Mouse (Mus musculus) erythroid progenitor cell, adult 5-6 weeks (primary cell): ENCODE results near the gene Gpr18. TPM values are rescaled to one million over a fixed set of nuclear protein-coding genes. Genes with fewer than 3 reads are reported as not detected.

Experiments
- ATAC-seq: replicated peaks from 2 replicates; pipeline ENCODE4 v1.8.0; 2016; ENCODE audit warnings: moderate number of reproducible peaks, mild to moderate bottlenecking, moderate TSS enrichment, inconsistent platforms; ENCODE audit not compliant: poor library complexity, low FRiP score, severe bottlenecking
- total RNA-seq, 2 experiments: library from RNA; stranded (forward) in 1 of 2; stranded (reverse) in 1 of 2; fragments of 150-400 nt in 1 of 2; fragments of 186-747, 209-891 nt in 1 of 2; gene quantifications; 2 replicates each; pipeline versions ENCODE4 v1.2.3 to v1.2.4; 2015 to 2017; ENCODE audit warnings: low replicate concordance in 2 of 2

The Gpr18 gene
- total RNA-seq, 2 experiments from 2014 or later: 2.9 TPM; not detected in 1

DNA sequence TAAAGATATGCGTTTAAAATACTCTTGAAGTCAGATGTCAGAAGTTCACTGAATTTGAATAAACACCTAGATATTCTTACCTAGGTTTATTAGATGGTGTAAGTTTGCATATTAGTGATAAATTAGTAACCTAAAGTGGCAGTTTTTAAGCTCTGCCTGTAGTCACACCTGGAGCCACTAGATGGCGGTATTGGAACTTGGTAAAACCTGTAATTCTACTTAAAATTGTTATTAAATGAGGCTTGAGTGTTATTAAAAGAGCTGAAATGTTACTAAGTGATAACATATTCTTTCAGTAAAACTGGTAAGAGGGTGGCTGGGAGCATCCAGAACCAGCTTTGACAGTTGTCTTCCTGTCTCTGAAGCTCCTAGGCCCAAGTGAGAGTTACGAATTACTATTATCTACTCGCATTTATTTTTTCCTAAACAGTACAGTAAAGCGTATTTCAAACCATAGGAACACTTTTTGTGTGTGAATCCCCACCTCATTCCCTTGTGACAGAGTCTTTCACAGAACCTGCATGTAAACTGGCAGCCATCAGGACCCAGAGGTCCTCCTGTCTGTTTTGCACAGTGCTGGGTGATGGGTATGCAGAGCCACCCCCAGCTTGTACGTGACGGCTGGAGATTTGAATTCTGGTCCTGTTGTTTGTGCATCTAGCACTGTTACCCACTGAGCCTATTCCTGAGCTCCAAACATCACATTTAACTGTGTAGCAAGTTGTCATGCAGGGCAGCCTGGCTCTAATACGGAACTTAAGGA, 13.0 kb upstream of the Gpr18 start:
- ATAC-seq: peak; percentile 53

DNA sequence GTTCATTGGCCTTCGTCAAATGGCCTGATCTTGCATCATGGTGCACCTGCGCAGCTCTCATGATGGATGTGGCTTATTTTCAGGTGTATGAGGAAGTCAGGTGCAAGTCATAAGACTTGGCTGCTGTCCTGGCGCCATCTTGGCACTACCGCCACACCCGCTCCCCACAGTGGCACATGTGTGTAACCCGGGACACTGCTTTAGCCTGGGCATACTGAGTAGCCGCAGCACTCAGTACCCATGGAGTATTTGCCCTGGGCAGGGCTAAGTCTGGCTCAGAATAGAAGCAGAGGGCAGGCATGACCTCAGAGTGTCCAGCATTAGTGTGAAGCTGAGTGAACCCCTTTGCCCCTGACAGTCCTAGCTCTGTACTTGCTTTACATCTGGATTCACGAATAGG, 11.9 kb upstream of the Gpr18 start:
- ATAC-seq: no peak

DNA sequence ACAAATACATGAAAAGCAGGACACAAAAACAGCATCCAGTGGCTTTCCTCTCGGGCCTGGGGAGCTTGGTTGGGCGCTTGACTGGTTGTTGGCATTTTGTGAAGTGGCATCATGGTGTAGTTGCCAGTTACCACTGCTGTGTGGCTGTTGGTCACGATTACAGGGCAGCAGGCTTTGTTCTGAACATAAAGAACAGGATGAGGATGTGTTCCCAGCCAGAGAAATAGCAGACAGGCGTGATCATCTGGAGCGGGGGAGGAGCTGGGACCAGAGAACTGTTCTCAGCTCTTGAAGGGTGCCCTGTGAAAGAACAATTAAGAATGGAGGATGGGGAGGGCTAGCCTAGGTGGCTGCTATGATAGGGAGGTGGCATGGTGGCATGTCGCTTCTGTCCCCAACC, 11.3 kb upstream of the Gpr18 start:
- ATAC-seq: no peak

DNA sequence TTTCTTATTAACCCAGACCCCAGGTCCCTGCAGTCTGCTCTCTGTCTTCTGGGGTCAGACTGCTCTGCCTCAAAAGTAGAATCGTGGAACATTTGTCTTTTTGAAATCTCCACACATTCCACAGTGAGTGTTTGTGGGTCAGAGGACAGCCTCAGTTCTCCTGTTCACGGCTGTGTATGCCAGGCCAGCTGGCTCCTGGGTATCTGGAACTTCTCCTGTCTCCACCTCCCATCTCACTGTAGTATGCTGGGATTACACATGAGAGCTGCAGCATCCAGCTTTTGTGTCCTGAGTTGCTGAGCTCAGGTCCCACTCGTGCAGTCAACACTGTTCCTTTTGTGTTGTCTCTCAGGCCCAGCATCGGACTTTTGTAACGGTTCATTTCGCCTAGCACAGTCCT, 9.3 kb upstream of the Gpr18 start:
- no peak for ATAC-seq

DNA sequence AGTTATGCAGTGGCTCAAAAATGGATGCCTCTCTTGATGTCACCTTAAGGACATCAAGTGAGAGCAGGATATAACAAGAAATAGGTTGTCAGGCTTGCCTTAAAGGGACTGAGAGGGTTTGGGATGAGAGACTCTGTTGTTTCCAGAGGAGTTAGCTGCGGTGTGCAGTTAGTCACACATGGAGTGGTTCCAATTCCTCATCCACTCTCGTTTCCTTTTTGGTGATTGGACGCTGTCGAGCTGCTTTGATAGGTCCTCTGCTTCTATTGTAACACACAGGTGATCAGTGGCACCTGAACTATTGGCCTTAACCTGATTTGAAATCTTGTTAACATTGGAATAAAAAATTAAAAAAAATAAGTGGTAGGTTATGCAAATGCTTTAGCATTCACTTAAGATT, 7.2 kb upstream of the Gpr18 start:
- no peak for ATAC-seq

DNA sequence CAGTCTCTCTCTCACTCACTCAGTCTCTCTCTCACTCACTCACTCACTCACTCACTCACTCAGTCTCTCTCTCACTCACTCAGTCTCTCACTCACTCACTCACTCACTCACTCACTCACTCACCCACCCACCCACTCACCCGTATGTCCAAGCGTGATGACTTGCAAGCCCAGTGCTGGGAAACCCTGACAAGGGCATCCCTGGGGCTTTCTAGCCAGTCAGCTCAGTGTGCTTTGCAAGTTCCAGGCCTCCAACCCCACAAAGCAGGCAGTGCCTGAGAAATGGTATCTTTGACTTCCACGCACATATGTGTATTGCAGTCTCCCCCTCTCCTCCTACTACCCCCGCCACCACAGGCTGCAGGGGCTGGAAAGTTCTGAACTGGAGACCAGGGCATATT, 6.4 kb upstream of the Gpr18 start:
- ATAC-seq: no peak

DNA sequence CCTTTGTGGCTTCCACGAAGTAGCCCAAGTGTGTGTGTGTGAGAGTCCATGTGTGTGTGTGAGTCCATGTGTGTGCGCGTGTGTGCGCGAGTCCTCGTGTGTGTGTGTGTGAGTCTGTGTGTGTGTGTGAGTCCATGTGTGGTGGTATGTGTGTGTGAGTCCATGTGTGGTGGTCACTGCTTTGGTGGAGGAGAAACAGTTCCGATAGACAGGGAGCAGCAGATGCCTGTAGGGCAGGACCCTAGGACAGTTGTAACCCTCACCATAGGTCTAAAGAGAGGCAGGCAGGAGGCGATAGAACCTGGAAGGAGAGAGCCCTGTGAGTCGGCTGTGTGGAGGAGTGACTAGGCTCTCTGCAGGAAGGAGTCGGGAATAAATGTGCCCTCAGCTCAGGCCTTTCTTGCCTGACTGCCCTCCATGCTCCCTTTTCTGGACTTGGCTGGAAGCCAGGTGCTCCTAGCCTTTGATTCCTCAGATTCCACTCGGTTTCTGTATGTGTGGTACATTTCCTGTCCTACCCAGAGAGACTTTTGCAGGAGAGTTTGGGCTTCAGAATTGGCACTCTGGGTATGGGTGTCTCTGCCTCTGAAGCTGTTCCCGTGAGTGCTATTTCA, 5.0 kb upstream of the Gpr18 start:
- ATAC-seq: no peak

DNA sequence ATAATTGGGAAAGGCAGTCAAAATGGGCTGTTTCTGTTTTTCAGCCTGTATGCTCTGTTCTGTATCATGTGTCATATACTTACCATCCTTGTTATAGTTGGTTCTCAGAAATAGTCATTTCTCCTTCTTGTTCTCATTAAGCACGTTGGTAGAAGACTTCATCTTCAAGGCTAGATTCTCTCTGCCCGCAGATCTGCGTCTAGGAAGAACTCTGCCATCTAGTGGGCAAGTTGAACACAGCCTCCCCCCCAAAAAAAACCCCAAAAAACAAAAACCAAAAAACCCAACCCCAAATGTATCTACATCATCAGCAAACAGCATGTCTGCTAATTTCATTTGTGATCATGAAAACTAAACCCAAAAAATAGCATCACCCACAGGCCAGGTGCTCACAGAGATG, 4.2 kb upstream of the Gpr18 start:
- ATAC-seq: no peak

DNA sequence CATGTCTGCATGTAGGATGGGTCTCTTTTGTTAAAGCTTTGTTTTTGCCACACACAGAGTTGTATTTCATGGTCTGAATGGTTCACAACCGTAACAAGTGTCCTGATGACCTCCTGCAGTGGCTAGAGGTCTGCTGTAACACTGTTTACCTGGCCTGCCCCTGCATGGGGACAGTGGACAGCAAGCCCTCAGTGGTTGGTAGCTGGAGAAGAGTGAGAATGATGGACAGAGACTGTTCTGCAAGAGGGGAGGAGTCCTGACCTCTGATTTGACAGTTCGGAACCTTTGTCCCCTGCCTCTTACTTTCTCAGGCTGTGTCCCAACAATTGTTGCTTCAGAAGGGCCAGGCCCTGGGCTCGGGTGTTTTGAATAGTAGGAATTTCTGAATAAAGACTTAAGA, 2.7 kb upstream of the Gpr18 start:
- ATAC-seq: no peak

DNA sequence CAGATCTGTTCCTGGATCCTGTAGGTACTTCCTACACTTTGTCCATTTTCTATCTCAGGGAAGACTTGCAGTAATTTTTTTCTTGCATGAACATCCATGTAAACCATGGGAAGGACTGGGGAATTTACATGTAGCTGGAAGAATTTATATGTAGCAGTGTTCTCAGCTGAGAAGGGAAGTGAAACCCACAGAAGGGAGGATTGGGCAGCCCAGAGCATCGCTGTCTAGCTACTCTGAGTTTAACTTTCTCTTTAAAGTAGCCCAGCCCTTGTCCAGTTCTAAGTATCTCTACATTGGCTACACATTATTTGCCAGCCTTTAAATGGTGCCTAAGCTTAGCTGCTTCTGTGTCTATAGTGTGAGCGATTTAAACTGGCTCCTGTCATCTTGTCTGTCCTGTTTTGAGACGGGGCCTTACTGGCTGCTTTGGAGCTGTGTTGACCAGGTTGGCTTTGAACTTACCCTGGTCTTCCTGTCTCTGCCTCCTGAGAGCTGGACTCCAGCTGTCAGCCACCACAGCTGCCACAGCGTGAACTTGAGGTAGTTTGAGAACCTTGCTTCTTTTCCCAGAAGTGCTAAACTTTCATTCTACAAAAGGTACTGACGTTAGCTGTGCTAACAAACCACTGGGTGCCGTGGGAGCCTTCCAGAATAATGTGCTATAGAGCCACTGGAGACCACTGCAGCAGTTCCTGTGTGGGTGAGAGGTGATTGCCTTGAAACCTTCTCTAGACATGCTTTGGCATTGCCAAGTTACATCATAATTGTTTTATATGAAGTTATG, 922 bp upstream of the Gpr18 start:
- ATAC-seq: no peak

DNA sequence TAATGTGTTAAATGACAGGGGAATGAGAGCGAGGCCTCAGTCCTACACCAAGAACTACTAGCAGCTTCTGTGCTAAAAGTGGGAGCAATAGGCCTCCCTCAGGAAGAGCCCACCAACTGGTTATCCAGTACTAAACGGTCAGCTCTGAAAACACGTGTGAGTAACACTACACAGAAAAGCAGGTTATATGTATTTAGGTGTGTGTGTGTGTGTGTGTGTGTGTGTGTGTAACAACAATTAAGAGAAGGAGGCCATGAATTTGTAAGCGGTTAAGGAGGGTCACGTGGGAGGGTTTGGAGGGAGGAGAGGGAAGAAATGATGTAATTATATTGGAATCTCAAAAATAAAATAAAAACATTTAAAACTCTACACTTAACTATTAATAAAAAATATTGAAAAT, 438 bp downstream of the Gpr18 start:
- ATAC-seq: no peak

DNA sequence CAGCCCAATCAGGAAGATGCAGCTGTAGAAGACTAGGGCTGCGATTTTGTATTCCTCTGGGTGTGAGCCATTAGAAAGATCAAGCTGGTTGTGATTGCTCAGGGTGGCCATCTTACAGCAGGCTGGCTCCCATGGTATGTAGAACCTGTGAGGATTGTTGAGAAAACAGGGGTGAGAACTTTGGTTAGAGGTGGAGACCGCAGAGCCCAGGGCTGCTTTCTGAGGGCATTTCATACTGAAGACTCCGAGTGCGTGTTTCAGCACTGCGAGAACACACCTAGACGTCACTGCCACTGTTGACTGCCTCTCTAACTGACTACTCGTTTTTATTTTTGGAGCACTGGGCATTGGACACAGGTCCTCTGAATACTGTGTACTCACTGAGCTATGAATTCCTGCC, 3.1 kb downstream of the Gpr18 start:
- no peak for ATAC-seq

DNA sequence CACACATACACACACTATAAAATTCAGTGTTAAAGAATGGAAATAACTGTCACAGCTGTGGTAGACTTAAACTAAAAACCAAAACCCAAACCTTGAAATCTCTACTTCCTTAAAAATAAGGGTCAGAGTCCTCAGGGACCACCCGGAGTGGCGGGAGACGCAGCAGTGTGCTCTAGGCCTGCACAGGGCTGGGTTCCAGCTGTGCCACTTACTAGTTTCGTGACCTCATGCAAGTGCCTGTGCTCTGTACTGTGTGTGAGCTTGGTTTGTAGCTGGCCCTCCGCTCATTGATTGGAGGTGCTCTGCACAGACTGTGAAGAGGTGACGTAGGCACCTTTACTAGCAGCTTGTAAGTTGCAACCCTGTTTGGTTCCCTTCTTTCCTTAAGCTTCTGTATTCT, 5.7 kb downstream of the Gpr18 start:
- ATAC-seq: no peak

DNA sequence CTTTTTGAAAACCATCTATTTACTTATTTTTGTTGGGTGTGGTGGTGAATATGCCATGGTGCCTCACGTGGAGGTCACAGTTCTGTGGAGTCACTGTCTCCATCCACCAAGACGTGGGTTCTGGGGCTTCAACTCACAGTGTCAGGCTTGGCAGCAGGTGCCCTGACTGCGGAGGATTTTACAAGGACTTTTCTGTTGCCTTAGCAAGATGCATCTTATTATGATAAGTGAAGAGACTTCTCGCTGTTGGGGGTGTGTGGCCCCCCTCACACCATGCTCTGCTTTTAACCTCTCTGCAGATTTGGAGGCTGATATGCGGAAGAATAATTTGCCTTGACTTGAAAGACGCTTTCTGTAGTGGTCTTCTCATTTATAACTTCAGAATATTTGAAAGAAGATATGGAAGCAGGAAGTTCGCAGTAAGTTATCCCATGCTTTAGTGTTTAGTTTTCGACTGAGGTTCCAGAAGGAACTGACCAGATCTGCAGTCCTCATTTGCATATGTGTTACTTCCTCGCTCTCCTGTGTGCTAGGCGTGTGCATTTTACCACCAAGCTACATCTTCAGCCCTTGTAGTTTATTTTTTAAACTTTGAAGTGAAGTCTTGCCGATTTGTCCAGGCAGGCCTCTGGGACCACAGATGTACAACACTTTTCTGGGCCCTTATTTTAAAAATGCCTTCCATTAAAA, 8.4 kb downstream of the Gpr18 start:
- ATAC-seq: peak; percentile 51; the same call in 1 of the 2 replicates

DNA sequence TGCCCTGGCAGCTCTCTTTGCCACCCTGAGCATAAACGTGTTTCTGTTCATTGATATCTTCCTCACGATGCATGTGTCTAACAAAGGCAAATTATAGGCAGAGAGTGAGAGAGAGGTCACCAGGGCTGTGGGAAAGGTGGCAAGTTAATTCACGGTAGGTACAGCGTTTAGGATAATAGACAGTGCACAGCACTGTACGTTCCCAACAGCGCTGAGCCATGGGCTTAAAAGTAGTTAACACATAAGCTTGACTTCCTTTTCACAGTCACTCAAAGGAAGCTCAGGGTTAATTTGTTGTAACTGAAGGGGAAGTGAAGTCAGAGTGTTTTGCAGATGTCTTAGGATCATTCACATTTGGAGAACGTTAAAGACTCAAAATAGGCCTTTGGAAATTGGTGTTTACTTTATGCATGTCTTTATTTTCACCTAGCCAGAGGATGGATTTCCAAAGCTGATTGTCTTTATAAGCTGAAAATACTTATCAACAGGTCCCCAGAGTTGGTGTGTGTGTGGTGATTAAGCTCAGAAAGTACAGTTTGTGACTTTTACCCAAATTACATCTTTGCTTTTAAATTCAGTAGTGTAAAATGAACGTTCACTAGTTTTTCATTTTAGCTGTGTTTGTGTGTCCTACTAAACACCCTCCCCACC, 9.1 kb downstream of the Gpr18 start:
- peak; percentile 22; the same call in 1 of the 2 replicates for ATAC-seq

DNA sequence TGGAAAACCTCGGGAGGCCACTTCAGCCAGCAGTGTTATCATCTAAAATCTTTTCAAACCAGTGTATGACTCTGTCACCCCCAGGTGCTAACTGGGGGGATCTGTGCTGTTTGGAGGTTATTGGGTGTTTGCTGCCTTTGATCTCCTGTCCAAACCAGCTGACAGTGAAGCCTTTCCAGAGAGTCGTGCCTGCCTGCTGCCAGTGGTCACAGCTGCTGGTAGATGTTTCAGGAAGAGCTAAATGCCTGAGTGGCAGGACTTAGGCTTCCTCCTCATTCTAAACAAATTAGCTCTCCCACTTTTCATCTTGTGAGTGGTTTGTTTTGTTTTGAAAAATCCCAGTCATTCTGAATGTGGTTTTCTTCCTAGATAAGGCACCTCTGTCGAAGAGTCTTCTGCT, 10.8 kb downstream of the Gpr18 start:
- no peak for ATAC-seq

DNA sequence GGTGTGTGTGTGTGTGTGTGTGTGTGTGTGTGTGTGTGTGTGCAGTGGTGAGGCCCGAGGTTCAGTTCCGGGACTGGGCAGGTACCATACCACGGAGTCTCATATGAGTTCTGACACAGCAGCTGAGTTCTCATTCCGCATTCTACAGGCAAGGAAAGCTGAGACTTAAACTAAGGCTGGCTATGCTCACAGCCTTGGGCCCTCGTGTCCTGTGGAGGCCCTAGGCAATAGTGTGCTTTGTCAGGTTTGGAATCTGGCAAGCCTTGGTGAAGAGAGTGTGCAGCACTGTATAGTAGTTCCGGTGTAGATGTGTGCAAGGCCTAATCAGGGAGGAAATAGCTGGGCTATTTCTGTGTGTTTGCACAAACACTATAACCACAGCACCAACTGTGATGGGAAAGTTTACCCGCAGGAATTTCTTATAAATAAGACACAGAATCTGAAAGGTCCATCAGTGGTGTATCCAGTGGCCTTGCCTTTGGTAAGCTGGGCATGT, 12.2 kb downstream of the Gpr18 start:
- ATAC-seq: no peak

DNA sequence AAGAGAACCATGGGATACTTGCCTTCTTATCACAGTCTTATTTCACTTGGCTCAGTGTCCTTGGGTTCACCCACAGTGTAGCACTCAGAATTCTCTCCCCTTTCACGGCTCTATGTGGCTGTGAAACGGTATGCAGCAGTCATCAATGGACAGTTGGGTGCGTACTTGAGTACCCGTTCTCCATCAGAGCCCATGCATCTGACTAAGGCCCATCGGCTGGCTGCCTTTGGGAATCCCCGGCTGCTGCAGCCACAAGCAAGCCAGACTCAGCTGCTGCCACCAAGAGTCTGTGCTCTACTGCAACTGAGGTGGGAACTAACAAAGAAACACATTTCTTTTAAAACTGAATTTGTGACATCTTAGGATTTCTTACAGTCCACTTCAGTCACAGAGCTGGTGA, 14.1 kb downstream of the Gpr18 start:
- ATAC-seq: no peak

DNA sequence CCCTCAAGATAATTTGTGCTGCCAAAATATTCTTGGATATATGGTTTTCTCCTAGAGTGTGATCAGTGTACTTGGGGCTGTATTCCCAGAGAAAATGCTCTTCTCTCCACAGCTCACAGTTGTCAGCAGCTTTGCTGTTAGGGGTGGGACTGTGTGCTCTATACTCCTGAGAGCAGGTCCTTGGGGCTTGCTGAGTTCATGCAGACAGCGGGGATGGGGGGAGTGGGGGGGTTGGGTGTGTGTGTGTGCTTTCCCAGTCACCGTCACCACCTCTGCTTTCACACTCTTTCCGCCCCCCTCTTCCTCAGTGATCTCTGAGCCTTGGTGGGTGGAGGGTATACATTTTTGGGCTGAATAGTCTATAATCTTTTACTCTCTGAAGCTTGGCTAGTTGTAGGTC, 16.5 kb downstream of the Gpr18 start:
- no peak for ATAC-seq

DNA sequence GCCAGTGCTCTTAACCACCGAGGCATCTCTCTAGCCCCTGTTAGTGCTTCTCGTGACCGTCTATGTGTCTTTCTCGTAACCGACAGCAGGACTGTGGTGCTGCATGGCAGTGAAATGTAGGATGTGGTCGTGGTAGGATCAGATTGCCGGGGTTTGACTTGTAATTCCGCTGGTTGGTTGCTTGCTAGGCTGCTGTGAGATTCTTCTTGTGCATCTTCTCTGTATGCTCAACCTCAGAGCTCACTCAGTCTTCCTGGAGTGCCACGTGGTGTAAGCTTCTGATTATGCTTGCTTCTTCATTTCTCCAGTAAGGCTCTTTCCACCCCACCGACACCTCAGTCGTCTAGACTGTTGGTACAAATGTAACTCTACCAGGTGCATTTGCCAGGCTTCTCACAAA, 17.1 kb downstream of the Gpr18 start:
- ATAC-seq: no peak
